Mouse (Mus musculus): ENCODE data around the gene Mrpl1. TPM values are rescaled to one million over a fixed set of nuclear protein-coding genes. Genes with fewer than 3 reads are reported as not detected.

Mrpl1 gene
- polyA plus RNA-seq, 2 experiments, result 11.4 to 17.5 TPM

DNA sequence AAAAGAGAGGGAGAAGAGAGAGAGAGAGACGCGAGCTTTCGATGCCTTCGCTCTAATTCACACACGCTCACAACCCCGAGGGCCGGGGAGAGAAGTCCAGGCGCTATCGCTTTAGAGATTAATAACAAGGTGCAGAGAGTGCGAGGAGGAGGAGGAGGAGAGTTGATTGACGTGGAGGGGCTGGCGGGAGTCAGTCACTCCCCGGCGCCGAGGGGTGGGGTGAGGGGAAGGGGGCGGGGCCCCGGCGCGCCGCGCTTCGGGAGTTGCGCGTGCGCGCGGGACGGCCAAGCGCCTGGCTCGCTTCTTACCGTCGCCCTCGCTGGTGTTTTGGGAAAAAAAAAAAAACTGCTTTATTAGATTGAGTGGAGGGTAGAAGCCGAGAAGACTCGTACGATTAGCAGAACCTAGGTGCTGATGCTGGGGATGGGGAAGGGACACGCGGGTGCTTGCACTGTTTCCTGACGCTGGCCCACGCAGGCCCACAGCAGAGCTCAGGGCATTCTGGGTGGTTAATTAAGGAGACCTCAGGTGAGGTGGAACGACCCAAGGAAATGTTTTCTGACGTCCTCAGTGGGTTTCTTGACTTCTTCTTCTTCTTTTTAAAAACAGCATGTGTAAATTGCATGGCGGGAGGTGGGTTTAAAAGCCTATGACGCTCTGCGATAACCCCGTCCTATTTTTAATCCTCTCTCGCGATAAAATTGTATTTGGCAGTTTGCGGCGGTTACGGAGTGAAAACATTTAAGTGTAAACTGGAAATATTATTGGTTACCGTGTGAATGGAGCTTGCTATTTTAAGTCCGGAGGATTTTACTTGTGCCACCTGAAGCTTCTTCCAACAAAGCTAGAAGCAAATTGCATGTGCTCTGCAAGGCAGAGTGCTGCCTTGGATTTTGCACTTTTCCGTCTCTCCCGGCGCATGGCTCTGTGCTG is 46.6 kb upstream of the Mrpl1 start:
- H3K9me3 ChIP-seq (ENCODE audit: control insufficient read depth, low read length), result no peaks in the 10 kb centered on the region
- no peaks in the 10 kb centered on the region for H3K27me3 ChIP-seq (ENCODE audit: control insufficient read depth, insufficient read depth, low read length)
- no peaks in the 10 kb centered on the region for H3K36me3 ChIP-seq (ENCODE audit: control insufficient read depth, insufficient read depth, low read length)
- WGBS, result under 1% methylated on average over 56 of the region's 56 CpGs
- ATAC-seq (ENCODE audit: low FRiP score, low read depth) (peak; percentile 90), DNase-seq (ENCODE audit: low spot score) (peak; percentile 90)
- H3K27ac ChIP-seq (replicated peaks; ENCODE audit: low read depth, low read length), result peak overlapping the region; percentile 98
- TF ChIP-seq POLR2A (IDR thresholded peaks at IDR 0.05; ENCODE audit: borderline replicate concordance, extremely low read depth, insufficient read depth, insufficient read length), result peak; percentile 82; the same call in 1 of the 2 replicates
- H3K4me1 ChIP-seq (ENCODE audit: control insufficient read depth, insufficient read depth, low read length), result peaks cover 7% of the 10 kb centered on the region
- H3K9ac ChIP-seq (ENCODE audit: low read depth, low read length, severe bottlenecking), result peak overlapping the region; percentile 97
- H3K4me3 ChIP-seq (replicated peaks; ENCODE audit: low read length), result peak overlapping the region; percentile 89
- H3K4me2 ChIP-seq (replicated peaks; ENCODE audit: low read depth, low read length, severe bottlenecking), result peak overlapping the region; percentile 75

DNA sequence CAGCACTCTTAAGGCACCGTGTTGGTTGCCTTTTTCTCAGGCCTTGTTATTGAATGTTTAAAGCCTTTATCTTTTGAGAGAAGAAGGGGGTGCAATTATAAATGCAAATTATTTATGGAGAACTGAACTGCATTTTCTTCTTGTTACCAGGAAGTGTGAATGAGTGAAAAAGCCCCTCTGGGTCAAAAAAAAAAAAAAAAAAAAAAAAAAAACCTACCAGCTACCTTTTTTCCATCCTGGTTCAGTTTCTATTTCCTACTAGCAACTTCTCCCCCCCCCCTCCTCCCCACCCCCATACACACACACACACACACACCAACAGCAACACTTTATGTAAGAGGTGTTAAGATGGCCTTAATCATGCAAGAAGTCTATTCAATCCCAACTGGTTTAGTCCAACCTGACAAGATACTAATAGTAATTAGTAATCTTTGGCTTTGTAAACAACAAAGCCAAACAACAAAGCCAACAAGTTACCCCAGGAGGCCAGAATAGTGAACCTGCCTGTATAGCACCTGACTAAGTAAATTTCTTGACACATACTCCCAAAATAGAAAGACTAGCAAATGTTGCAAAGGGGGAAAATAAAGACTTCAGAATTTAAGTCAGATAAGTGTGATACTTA is 45.8 kb upstream of the Mrpl1 start:
- peak overlapping the region; percentile 97 for H3K9ac ChIP-seq (ENCODE audit: low read depth, low read length, severe bottlenecking)
- no peaks in the 10 kb centered on the region for H3K36me3 ChIP-seq (ENCODE audit: control insufficient read depth, insufficient read depth, low read length)
- H3K9me3 ChIP-seq (ENCODE audit: control insufficient read depth, low read length), result no peaks in the 10 kb centered on the region
- no peaks in the 10 kb centered on the region for H3K27me3 ChIP-seq (ENCODE audit: control insufficient read depth, insufficient read depth, low read length)
- DNase-seq (ENCODE audit: low spot score) (no peak), ATAC-seq (ENCODE audit: low FRiP score, low read depth) (no peak)
- H3K27ac ChIP-seq (replicated peaks; ENCODE audit: low read depth, low read length), result peak overlapping the region; percentile 98
- WGBS, result 0% methylated on average over 1 of the region's 1 CpGs
- H3K4me3 ChIP-seq (replicated peaks; ENCODE audit: low read length), result peak overlapping the region; percentile 89
- no peak for TF ChIP-seq POLR2A (IDR thresholded peaks at IDR 0.05; ENCODE audit: borderline replicate concordance, extremely low read depth, insufficient read depth, insufficient read length)
- H3K4me1 ChIP-seq (ENCODE audit: control insufficient read depth, insufficient read depth, low read length), result peaks cover 7% of the 10 kb centered on the region
- peak overlapping the region; percentile 75 for H3K4me2 ChIP-seq (replicated peaks; ENCODE audit: low read depth, low read length, severe bottlenecking)

DNA sequence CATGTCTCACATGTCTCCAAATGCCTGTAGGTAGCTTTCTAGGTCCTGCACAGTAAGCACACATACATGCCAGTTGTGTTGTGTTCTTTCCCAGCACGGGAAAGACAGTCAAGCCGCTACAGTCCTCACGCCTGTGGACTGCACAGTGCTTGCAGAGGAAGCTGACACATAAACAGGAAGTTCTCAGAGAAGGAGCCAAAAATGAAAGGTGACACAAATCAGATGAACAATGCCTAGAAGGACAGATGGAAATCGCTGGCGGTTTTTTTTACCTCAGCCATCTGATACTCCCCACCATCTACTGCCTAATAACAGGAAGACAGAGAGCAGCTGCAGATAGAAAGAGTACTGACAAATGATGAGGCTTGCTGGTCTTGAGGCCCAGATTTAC is 45.3 kb upstream of the Mrpl1 start, which contains the start of gene Cnot6l:
Gene Cnot6l, minus strand, starts transcription at position 151 of the 391 bp plus-strand sequence.
- Histone ChIP-seq H3K9me3 (ENCODE audit: control insufficient read depth, low read length) (no peaks in the 10 kb centered on the region), H3K36me3 (ENCODE audit: control insufficient read depth, insufficient read depth, low read length) (no peaks in the 10 kb centered on the region), H3K9ac (ENCODE audit: low read depth, low read length, severe bottlenecking) (peak within 1 kb of the TSS; percentile 97), H3K27me3 (ENCODE audit: control insufficient read depth, insufficient read depth, low read length) (no peaks in the 10 kb centered on the region), H3K27ac (replicated peaks; ENCODE audit: low read depth, low read length) (peak within 1 kb of the TSS; percentile 98), H3K4me3 (replicated peaks; ENCODE audit: low read length) (peak within 1 kb of the TSS; percentile 89), H3K4me1 (ENCODE audit: control insufficient read depth, insufficient read depth, low read length) (peaks cover 7% of the 10 kb centered on the region), H3K4me2 (replicated peaks; ENCODE audit: low read depth, low read length, severe bottlenecking) (peak within 1 kb of the TSS; percentile 75)
- WGBS, result 40% methylated on average over 5 of the region's 5 CpGs
- peak; percentile 60 for DNase-seq (ENCODE audit: low spot score)
- TF ChIP-seq POLR2A (IDR thresholded peaks at IDR 0.05; ENCODE audit: borderline replicate concordance, extremely low read depth, insufficient read depth, insufficient read length), result no peak
- no peak for ATAC-seq (ENCODE audit: low FRiP score, low read depth)

DNA sequence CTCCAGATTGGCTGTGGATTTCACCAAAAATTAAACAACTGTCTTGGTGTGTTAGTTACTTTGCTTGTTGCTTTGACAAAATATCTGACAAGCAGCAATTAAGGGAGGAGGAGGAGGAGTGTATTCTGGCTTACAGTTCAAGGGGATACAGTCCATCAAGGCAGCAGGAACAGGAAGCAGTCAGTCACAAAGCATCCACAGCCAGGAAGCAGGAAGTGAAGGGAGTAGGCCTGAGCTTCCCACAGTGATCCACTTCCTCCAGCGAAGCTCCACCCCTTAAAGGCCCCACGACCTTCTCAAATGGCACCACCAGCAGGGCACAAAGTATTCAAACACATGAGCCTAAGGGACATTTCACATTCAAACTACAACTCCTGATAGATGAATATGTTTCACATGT is 42.5 kb upstream of the Mrpl1 start:
- no peak overlapping the region for H3K9ac ChIP-seq (ENCODE audit: low read depth, low read length, severe bottlenecking)
- no peaks in the 10 kb centered on the region for H3K36me3 ChIP-seq (ENCODE audit: control insufficient read depth, insufficient read depth, low read length)
- no peak for TF ChIP-seq POLR2A (IDR thresholded peaks at IDR 0.05; ENCODE audit: borderline replicate concordance, extremely low read depth, insufficient read depth, insufficient read length)
- H3K27me3 ChIP-seq (ENCODE audit: control insufficient read depth, insufficient read depth, low read length), result no peaks in the 10 kb centered on the region
- DNase-seq (ENCODE audit: low spot score) (no peak), ATAC-seq (ENCODE audit: low FRiP score, low read depth) (no peak)
- WGBS, result 93% methylated on average over 2 of the region's 2 CpGs
- H3K27ac ChIP-seq (replicated peaks; ENCODE audit: low read depth, low read length), result no peak overlapping the region
- H3K4me2 ChIP-seq (replicated peaks; ENCODE audit: low read depth, low read length, severe bottlenecking), result no peak overlapping the region
- no peak overlapping the region for H3K4me3 ChIP-seq (replicated peaks; ENCODE audit: low read length)
- no peaks in the 10 kb centered on the region for H3K4me1 ChIP-seq (ENCODE audit: control insufficient read depth, insufficient read depth, low read length)
- H3K9me3 ChIP-seq (ENCODE audit: control insufficient read depth, low read length), result no peaks in the 10 kb centered on the region

DNA sequence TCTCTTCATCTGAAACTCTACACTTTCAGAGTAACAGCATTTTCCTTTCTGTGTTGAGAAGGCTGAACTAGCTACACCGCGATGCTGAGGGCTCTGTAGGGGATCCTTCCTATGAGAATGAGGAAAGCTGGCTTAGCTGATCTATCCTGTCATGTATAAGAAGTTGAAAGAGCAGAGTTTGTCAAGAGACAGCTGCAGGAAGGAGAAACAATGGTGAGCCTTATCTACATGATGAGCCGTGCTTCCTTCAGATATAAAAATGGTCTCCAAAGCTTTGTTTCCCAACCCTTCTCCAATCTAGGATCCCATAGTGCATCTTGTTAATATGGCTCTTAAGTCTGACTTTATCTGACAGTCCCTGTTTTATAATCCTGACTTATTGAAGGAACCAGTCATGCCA is 38.9 kb upstream of the Mrpl1 start:
- no peaks in the 10 kb centered on the region for H3K27me3 ChIP-seq (ENCODE audit: control insufficient read depth, insufficient read depth, low read length)
- H3K9ac ChIP-seq (ENCODE audit: low read depth, low read length, severe bottlenecking), result no peak overlapping the region
- H3K4me3 ChIP-seq (replicated peaks; ENCODE audit: low read length), result no peak overlapping the region
- no peaks in the 10 kb centered on the region for H3K9me3 ChIP-seq (ENCODE audit: control insufficient read depth, low read length)
- H3K27ac ChIP-seq (replicated peaks; ENCODE audit: low read depth, low read length), result no peak overlapping the region
- no peak overlapping the region for H3K4me2 ChIP-seq (replicated peaks; ENCODE audit: low read depth, low read length, severe bottlenecking)
- DNase-seq (ENCODE audit: low spot score) (no peak), ATAC-seq (ENCODE audit: low FRiP score, low read depth) (no peak)
- no peaks in the 10 kb centered on the region for H3K36me3 ChIP-seq (ENCODE audit: control insufficient read depth, insufficient read depth, low read length)
- WGBS, result 83% methylated on average over 3 of the region's 3 CpGs
- no peak for TF ChIP-seq POLR2A (IDR thresholded peaks at IDR 0.05; ENCODE audit: borderline replicate concordance, extremely low read depth, insufficient read depth, insufficient read length)
- H3K4me1 ChIP-seq (ENCODE audit: control insufficient read depth, insufficient read depth, low read length), result no peaks in the 10 kb centered on the region
